Mouse (Mus musculus) heart, adult 2 months (tissue): ENCODE measurements around the gene 1700019N19Rik. TPM values are rescaled to one million over a fixed set of nuclear protein-coding genes. Genes with fewer than 3 reads are reported as not detected.

Source experiments
- DNase-seq, 2 experiments: peaks; one replicate each; pipeline ENCODE4 v3.0.0; 2021
- H3K27ac ChIP-seq: fragments of 200-600 bp; 2 replicates; pipeline ENCODE4 v1.8.1; 2022
- H3K27me3 ChIP-seq: fragments of 200-500 bp; 2 replicates; pipeline ENCODE4 v1.6.1; 2012; ENCODE audit warnings: mild to moderate bottlenecking, low read length, inconsistent platforms, mixed read lengths; ENCODE audit not compliant: control insufficient read depth, insufficient read depth
- H3K36me3 ChIP-seq: fragments of 200-500 bp; 2 replicates; pipeline ENCODE4 v1.6.1; 2012; ENCODE audit warnings: low read length, inconsistent platforms; ENCODE audit not compliant: control insufficient read depth, insufficient read depth
- H3K4me1 ChIP-seq: fragments of 200-500 bp; 2 replicates; pipeline ENCODE4 v1.6.1; 2011; ENCODE audit warnings: low read length; ENCODE audit not compliant: control insufficient read depth, insufficient read depth
- H3K4me3 ChIP-seq: fragments of 200-600 bp; 2 replicates; pipeline ENCODE4 v1.8.1; 2022
- H3K79me2 ChIP-seq: fragments of 200-500 bp; replicated peaks from 2 replicates; pipeline ENCODE4 v1.6.1; 2012; ENCODE audit warnings: mild to moderate bottlenecking, inconsistent platforms, low read length, moderate library complexity, mixed read lengths; ENCODE audit not compliant: control insufficient read depth, insufficient read depth
- H3K9ac ChIP-seq: fragments of 200-500 bp; 2 replicates; pipeline ENCODE4 v1.6.1; 2012; ENCODE audit warnings: low read depth, mild to moderate bottlenecking, control low read depth, inconsistent platforms, low read length, mixed read lengths
- CTCF ChIP-seq: fragments of 200-600 bp; IDR thresholded peaks from 2 replicates; pipeline ENCODE4 v1.8.1; 2022; ENCODE audit warnings: antibody characterized with exemption, mild to moderate bottlenecking, moderate library complexity
- EP300 ChIP-seq: fragments of 200-500 bp; IDR thresholded peaks from 2 replicates; pipeline ENCODE4 v1.6.1; 2011; ENCODE audit warnings: low read depth, low read length, control low read depth; ENCODE audit not compliant: insufficient read depth
- POLR2A ChIP-seq: fragments of 200-500 bp; IDR thresholded peaks from 2 replicates; pipeline ENCODE4 v1.6.1; 2011; ENCODE audit warnings: mild to moderate bottlenecking, low read depth, low read length, control low read depth; ENCODE audit not compliant: insufficient read depth
- WGBS: fragments of 180-500 bp; shearing (Covaris S2); methylation state at CpG from one replicate; pipeline ENCODE4 v1.1.7; 2018; 5-methylcytosine and 5-hydroxymethylcytosine counted together
- intact Hi-C: fragments of 180-260 bp; cut with DNase I; formaldehyde crosslinking; loops from one replicate; pipeline ENCODE4 v1.15.1; 2025
- long read RNA-seq: library from polyadenylated mRNA; stranded (forward); transcript quantifications from one replicate; pipeline ENCODE4 v2.0.0, GENCODE M21; 2021
- polyA plus RNA-seq: library from polyadenylated mRNA; depleted of rRNA; stranded (reverse); fragments of >200 nt; gene quantifications from 2 replicates; pipeline ENCODE4 v1.2.3, GENCODE M21; 2012; rRNA removed
- total RNA-seq, 2 experiments: library from RNA; stranded (reverse); gene quantifications; 2 replicates each; pipeline ENCODE4 v1.2.3; 2021

1700019N19Rik gene
- total RNA-seq (not detected), polyA plus RNA-seq (0.29 TPM in 2 replicates)
- long read RNA-seq = 0 reads

- no peak for DNase-seq
- no peak within 1 kb of the TSS for H3K4me3 ChIP-seq
- no peaks in the 10 kb centered on the region for H3K27me3 ChIP-seq
- no peaks in the 10 kb centered on the region for H3K79me2 ChIP-seq
- no peak within 1 kb of the TSS for H3K27ac ChIP-seq
- TF ChIP-seq EP300 = no peak
- TF ChIP-seq POLR2A = no peak
- no peak for TF ChIP-seq CTCF
- H3K4me1 ChIP-seq = no peaks in the 10 kb centered on the region
- intact Hi-C loops = no loop called here
- no peaks in the 10 kb centered on the region for H3K36me3 ChIP-seq
- no peak within 1 kb of the TSS for H3K9ac ChIP-seq
- 41% methylated on average over 10 of the region's 10 CpGs for WGBS
Measured at GRCm38 (mm10) chr19:58794284-58794683, at the start of gene 1700019N19Rik. 1700019N19Rik (minus strand) TSS chr19:58794461.

DNA sequence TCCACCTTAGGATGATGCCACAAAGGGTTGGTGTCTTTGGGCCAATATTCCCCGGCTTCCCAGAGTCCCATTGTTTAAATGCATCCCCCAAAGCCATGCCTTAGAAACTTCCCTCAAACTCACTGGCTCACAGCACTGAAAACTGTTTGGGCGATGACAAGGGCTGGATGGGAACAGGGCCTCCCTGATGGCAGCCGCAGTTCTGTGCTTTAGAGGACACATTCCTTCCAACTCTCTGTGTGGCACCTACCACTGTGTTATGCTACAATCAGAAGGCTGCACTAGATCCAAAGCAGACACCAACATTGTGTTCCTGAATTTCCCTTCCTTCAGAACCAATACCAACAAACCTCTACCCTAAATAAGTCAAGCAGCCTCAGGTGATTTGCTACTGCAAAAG is 49.3 kb upstream of the 1700019N19Rik start:
- no peak overlapping the region for H3K9ac ChIP-seq
- intact Hi-C loops = loop anchor here (5.0 kb wide), 1 partner anchor 36 kb away; no protein-coding TSS in a partner anchor
- H3K79me2 ChIP-seq = no peaks in the 10 kb centered on the region
- no peak for DNase-seq
- H3K4me1 ChIP-seq = peaks cover 10% of the 10 kb centered on the region
- H3K36me3 ChIP-seq = no peaks in the 10 kb centered on the region
- H3K27me3 ChIP-seq = no peaks in the 10 kb centered on the region
- no peak overlapping the region for H3K4me3 ChIP-seq
- H3K27ac ChIP-seq = no peak overlapping the region
- 57% methylated on average over 3 of the region's 3 CpGs for WGBS
- no peak for TF ChIP-seq POLR2A
- TF ChIP-seq EP300 = no peak
- no peak for TF ChIP-seq CTCF

DNA sequence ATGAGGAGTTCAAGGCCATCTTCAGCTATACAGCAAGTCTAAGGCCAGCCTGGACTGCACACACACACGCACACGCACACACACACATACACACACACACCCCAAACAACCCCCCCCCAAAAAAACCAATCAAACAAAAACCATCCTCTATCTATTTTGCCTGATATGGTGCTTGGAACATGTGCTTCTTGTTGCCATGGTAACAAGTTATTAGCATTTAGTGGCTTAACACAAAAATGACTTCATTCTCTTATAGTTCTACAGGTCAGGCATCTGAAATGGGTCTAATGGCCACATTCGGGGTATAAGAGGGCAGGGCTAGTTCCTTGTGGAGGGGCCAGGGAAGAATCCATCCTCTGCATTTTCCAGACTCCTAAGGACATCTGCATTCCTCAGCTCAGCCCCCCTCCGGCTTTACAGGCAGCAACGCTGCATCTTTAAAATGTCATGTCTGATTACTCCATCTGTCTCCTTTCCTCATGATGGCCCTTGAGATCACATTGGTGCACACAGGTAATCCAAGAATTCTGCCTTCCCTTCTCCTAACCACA is 46.5 kb upstream of the 1700019N19Rik start:
- no peaks in the 10 kb centered on the region for H3K36me3 ChIP-seq
- no peaks in the 10 kb centered on the region for H3K27me3 ChIP-seq
- no peak for TF ChIP-seq EP300
- no peak for TF ChIP-seq CTCF
- intact Hi-C loops = loop anchor here (5.0 kb wide), 1 partner anchor 33 kb away; no protein-coding TSS in a partner anchor
- H3K4me1 ChIP-seq = peaks cover 18% of the 10 kb centered on the region
- H3K79me2 ChIP-seq = no peaks in the 10 kb centered on the region
- no peak overlapping the region for H3K4me3 ChIP-seq
- no peak overlapping the region for H3K9ac ChIP-seq
- H3K27ac ChIP-seq = no peak overlapping the region
- 84% methylated on average over 5 of the region's 5 CpGs for WGBS
- no peak for DNase-seq

DNA sequence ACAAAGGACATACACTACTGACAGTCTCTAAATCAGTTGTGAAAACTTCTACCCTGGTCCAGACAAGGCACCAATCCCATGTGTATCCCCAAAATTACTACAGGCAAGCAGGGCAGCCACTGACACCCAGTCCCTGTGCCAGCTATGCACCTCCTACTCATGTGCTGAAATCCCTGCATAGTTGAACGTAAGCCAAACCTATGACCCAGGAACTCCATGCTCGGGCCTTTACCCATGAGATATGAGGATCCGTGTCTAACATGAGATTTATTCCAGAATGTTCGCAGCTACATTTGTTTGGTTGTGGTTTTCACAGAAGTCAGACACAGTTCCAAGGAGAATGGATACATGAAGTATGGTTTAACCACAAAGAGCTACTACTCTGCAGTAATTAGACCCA is 45.5 kb upstream of the 1700019N19Rik start:
- Histone ChIP-seq H3K36me3 (no peaks in the 10 kb centered on the region), H3K4me3 (no peak overlapping the region), H3K9ac (no peak overlapping the region), H3K4me1 (peaks cover 18% of the 10 kb centered on the region), H3K27me3 (no peaks in the 10 kb centered on the region), H3K27ac (no peak overlapping the region), H3K79me2 (no peaks in the 10 kb centered on the region)
- no peak for TF ChIP-seq CTCF
- 41% methylated on average over 4 of the region's 4 CpGs for WGBS
- DNase-seq = no peak
- intact Hi-C loops = loop anchor here (5.0 kb wide), 1 partner anchor 33 kb away; no protein-coding TSS in a partner anchor

GRCm38 (mm10) chr19:58839345-58839744 is 45.1 kb upstream of the 1700019N19Rik start:
- no peaks in the 10 kb centered on the region for H3K27me3 ChIP-seq
- intact Hi-C loops = no loop called here
- TF ChIP-seq CTCF (no peak), EP300 (no peak), POLR2A (no peak)
- H3K4me3 ChIP-seq = no peak overlapping the region
- H3K36me3 ChIP-seq = no peaks in the 10 kb centered on the region
- 73% methylated on average over 3 of the region's 3 CpGs for WGBS
- DNase-seq = no peak
- H3K79me2 ChIP-seq = no peaks in the 10 kb centered on the region
- no peak overlapping the region for H3K9ac ChIP-seq
- H3K27ac ChIP-seq = no peak overlapping the region
- peaks cover 18% of the 10 kb centered on the region for H3K4me1 ChIP-seq

GRCm38 (mm10) chr19:58838706-58839105 is 44.4 kb upstream of the 1700019N19Rik start:
- H3K27ac ChIP-seq = no peak overlapping the region; the same call in 1 of the 2 replicates
- no peaks in the 10 kb centered on the region for H3K27me3 ChIP-seq
- peaks cover 18% of the 10 kb centered on the region for H3K4me1 ChIP-seq

More at GRCm38 (mm10) chr19:58838706-58839105, 44.4 kb upstream of the 1700019N19Rik start:
- TF ChIP-seq CTCF = no peak
- no peak for TF ChIP-seq EP300
- TF ChIP-seq POLR2A = no peak
- 54% methylated on average over 9 of the region's 9 CpGs for WGBS
- Histone ChIP-seq H3K4me3 (no peak overlapping the region), H3K9ac (no peak overlapping the region), H3K36me3 (no peaks in the 10 kb centered on the region), H3K79me2 (no peaks in the 10 kb centered on the region)
- intact Hi-C loops = no loop called here
- no peak for DNase-seq
